Mouse (Mus musculus) heart, adult 11 months (tissue): ENCODE measurements around the gene Sectm1b.
"Not testable (repeated sequence)": the region's sequence is repeated elsewhere in the genome, so short reads cannot be mapped to it uniquely, and the experiment has no call there.

Source experiments
- DNase-seq: peaks from one replicate; pipeline ENCODE4 v3.0.0; 2022

Sectm1b gene

DNA sequence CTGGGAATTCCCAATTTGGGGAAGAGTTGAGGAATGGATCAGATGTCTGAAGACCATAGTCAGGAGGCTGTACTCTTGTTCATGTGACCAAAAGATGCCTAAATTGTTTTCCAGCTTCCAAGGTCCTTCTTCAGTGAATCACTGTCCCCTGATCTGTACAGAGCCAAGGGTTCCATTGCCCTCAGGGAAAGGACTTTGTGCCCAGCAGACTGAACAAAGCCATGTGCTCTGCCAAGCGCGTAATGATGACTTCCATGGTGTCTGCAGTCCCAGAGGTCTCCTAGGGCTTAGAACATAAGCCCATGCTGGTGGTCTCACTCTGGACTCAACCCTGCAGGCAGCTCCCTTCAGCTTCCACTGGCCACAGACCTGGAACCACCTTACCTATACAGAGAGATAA, 4.5 kb upstream of the Sectm1b start:
- DNase-seq = no peak

DNA sequence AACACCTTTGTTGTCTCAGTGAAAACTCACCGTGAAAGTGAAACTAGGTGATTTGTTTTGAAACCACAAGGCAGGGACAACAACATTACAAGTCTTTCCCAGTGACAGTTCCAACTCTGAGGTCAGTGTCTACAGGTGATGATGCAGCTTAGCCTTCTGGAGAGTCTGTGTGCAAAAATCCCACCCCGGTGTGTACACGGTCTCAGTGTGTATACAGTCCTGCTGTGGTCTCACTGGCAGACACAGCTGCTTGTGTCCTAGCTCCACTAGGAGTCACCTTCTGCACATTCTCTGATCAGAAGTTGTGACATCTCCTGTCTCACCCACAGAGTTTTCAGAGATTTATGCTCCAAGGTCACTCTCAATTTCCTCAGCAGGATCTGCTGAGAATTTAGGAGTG, 828 bp upstream of the Sectm1b start:
- DNase-seq = no peak

DNA sequence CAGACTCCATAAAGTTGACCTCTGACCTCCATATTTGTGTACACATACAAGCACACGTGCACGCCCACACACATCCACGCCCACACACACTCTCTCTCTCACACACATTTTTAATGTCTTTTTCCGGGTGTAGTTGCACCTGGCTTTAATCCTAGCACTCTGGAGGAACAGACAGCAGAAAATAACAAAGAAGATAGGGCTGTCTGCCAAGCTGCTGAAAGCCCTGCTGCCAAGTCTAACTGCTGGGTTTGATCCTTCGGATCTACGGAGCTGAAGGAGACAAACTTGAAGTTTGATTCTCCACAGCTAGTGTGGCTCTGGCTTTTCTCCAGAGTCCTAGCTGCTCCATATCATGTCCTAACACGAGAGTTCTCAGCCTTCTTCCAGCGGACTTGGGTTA, 1.8 kb downstream of the Sectm1b start:
- DNase-seq = peak; percentile 76

DNA sequence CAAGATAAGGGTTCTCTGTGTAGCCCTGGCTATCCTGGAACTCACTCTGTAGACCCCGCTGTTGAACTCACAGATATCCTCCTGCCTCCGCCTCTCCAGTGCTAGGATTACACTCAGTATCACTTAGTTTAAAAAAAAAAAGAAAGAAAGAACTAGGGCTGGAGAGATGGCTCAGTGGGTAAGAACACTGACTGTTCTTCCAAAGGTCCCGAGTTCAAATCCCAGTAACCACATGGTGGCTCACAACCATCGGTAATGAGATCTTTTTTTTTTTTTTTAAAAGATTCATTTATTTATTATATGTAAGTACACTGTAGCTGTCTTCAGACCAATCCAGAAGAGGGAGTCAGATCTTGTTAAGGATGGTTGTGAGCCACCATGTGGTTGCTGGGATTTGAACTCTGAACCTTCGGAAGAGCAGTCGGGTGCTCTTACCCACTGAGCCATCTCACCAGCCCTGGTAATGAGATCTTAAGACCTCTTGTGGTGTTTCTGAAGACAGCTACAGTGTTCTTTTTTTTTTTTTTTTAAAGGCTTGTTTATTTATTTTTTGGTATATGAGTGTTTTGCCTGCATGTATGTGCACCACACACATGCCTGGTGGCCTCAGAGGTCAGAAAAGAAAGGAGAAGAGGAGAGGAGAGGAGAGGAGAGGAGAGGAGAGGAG, 2.8 kb downstream of the Sectm1b start:
- not testable (repeated sequence) for DNase-seq

DNA sequence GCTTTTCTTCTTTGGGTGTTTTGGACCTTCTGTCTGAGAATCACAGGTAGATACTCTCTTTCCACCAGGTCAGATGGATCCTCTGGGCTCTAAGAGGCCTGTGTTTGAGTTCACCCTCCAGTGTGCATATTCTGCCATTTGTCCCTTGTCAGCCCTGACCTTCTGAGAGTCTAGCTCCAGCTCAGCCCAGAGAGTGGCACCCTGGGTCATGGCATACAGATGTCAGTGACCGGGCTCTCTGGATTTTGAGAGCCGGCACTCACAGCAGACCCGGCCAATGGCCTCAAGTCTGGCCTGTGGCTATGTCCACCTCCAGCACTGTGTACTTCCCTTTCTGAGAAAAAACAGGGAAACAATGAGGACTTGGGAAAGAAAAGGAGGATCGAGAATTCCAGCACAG, 3.9 kb downstream of the Sectm1b start:
- peak; percentile 77 for DNase-seq

DNA sequence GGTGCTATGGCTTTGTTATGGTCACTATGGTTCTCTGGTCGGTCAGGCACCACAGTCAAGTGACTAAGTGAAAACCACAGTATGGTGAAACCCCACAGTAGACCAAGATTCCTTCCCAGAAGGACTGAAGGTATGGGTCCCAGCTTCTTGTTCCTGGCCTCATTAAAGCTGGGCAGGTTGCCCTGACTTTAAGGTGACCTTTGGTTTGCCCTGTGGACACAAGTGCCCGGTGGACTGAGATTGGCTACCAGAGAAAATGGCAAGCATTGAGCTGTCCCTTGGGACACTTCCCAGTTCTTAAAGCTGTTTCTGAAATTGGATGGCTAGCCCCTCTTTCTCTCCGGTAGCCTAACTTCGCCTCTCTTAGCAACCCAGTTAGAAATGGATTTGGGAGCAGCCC, 4.4 kb downstream of the Sectm1b start:
- DNase-seq = no peak

DNA sequence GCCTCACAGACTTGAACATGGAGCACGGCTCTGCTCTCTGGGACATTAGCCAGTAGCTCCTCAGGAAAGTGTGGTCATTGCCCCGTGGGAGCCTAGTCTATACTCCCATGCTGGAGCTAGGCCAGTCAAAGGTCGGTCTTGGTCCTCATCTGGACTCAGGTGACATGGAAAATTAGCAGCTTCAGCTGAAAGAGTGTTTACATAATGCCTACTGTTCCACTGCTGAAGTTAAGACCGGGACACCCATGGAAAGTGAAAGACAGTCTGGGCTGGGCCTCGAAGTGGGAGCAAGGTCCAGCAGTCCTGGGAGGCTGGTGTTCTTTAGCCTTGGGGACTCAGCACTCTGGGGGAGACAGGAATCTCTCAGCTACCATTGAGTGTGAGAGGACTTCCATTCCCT, 5.2 kb downstream of the Sectm1b start:
- DNase-seq = peak; percentile 85

DNA sequence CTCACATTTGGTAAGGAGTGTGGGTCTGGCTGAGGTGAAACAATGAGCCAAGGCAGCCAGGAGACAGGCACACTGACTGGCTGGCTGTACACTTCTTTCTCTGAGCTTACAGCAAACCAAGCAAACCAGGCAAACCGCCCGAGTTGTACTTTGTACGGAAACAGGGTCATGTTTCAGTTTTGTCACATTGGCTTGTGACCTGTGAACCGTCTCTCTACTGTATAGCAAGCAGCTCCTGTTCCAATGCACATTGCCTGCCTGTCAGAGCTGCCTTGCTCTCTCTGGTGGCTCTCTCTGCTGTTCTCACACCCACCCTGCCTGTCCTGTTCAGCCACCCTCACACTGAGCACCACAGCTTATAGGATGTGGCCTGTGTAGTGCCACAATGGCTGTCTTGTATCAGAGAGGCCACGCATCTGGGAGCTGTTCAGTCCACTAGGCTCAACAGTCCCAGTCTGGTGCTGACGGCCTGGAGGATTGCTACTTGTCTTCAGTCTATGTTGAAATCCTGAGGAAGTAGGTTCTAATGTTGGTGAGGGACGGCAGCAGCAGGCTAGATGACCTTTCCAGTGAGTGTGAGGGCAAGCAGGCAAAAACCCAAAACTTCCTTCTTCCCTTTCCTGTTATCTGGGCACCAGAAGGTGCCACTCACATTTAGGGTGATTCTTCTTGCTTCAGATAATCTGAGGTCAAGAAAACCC, 6.7 kb downstream of the Sectm1b start:
- DNase-seq = peak; percentile 75

DNA sequence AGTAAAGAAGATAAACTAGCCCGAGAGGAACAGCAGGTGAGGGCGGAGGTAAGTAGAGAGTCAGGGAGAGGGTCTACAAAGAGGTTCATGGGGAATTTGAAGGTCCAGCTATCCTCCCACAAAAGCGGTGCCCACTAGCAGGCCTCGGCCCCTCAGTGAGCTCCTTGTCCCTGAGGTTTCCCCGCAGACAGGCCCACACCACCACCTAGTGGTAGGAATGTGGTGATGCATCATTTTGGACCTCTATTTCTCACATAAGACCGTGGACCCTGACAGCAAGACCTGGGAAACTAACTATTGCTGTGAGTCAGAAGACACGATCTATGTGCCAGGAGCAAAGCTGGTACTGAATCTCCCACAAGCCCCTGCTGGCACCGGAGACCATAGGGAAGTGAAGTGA, 9.8 kb downstream of the Sectm1b start:
- peak; percentile 94 for DNase-seq

DNA sequence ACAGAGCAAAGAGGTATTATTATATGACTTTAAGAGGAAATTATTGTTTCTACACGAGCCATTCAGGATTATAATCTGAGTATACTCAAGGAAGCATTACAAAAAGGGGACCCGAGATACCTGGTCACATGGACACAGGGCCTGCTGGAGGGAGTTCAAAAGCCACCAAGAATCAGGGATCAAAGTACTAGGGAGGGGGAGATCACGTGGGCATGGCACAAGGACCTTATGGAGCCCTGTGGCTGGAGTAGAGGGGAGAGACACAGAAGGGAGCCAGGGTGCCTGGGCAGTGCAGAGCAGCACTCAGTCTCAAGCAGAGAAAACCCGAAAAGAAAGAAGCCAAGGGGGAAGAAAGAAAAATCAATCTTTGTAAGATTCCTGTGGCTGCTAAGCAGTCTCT, 11.0 kb downstream of the Sectm1b start:
- DNase-seq = no peak

DNA sequence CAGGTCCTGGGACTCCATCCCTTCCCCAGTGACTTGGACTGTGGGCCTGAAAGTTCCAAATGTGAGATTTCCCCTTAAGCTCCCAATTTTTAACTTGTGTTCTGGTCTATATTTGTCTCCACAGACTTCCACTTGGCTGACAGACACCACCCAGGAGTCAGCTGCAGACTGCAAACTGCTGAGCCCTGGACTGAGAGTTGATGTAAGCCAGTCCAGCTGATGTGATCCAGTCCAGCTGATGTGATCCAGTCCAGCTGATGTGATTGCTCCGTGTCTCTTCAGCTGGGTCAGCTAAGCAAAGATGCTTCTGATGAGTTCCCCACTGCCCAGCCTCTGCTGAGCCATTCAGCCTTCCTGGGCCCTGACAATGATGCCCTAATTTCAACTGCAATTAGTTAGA, 11.6 kb downstream of the Sectm1b start:
- peak; percentile 90 for DNase-seq

DNA sequence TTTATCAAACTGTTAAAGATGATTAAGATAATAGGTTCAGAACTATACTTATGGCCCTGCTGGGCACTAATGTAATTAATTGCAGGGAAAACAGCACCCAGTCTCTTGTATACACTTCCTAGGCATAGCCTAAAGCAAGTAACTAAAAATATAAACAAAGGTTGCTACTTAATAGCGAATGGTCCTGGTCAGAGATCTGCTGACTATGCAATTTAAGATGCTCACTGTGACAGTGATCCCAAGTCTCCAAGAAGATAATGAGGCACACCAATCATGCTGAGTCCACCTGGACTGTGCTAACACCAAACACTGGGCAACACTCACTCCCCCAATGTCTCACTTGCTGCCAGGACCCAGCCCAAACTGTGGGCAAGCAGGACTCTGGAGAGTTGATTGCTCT, 13.5 kb downstream of the Sectm1b start:
- DNase-seq = no peak

DNA sequence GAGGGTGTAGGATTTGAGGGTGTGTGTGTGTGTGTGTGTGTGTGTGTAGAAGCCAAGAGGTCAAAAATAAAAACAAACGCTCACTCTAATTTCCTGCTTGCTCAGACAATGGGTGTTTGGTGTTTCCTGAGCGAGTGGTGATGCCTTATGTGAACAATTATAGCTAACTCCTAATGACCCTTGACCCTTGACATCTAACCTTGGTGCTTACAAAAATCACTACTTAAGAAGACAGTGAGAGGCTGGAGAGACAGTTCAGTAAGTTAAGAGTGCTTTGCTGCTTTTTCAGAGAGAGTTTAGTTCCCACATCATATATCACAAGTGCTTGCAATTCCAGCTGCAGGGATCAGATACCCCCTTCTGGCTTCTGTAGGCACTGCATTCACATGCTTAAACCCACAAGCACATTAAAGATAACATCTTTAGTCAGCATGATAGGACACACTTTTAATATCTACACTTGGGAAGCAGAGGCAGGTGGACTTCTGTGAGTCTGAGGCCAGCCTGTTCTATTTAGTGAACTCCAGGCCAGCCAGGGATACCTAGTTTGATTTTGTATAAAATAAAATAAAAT, 15.5 kb downstream of the Sectm1b start:
- DNase-seq = no peak

DNA sequence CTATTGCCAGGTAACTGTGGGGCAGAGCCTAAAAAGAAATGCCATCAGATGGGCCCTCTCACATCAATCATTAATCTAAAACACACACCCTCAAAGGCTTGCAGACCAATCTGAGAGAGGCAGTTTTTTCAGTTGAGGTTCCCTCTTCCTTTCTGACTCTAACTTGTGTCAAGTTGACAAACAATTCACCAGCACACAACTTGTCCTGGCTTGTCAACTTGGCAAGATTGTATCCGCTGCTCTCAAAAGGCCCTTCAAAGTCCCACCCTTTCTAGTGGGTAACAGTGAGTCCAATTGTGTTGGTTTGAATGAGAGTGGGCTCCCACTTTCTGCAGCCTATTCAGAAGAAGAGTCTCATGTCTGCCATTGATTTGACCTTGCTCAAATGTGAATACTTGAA, 18.1 kb downstream of the Sectm1b start:
- DNase-seq = no peak

DNA sequence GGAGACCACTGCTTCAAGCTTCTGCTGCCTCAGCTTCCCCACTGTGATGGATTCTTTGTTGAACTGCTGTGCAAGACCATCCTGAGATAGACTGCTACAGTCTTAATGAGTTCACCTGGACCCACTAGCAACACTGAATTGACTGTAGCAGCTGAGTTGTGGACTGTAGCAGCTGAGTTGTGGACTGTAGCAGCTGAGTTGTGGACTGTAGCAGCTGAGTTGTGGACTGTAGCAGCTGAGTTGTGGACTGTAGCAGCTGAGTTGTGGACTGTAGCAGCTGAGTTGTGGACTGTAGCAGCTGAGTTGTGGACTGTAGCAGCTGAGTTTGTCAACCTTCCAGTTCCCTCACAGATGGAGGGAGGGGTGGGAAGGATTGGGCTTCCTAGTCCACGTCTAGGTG, 20.3 kb downstream of the Sectm1b start:
- not testable (repeated sequence) for DNase-seq

DNA sequence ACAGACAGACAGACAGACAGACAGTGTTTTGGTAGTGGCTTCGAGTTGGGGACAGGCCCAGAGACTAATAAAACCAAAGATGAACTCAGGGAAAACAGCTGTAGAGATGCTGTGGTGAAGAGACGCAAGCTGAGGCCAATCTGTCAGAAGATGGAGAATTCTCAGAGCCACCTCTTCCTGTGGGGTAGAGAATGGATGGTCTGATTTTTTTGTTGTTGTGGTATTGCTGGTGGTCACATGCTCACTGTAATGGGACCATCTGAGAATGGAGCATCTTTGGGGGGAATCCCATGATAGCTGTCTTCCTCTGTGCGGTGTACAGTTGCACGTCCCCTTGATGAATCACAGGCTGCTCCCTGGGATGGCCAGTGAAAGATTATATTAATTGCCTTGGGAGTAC, 20.9 kb downstream of the Sectm1b start:
- DNase-seq = no peak

DNA sequence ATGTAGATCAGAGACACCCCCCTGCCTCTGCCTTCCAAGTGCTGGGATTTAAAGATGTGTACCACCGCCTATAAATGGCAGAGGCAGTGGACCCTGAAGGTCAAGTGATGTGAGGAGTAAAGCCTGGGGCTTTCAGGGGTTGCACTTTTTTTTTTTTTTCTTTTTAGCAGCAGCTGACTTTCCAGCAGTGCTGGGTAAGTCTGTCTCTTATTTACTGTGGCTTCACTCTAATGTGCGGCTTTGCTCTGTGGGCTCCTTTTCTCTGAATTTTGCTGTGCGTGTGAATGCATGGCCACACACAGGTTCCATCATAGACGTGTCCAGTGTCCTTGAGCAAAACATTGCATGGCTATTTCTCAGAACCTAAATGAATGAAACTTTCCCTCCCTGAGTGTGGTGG, 21.7 kb downstream of the Sectm1b start:
- DNase-seq = no peak

DNA sequence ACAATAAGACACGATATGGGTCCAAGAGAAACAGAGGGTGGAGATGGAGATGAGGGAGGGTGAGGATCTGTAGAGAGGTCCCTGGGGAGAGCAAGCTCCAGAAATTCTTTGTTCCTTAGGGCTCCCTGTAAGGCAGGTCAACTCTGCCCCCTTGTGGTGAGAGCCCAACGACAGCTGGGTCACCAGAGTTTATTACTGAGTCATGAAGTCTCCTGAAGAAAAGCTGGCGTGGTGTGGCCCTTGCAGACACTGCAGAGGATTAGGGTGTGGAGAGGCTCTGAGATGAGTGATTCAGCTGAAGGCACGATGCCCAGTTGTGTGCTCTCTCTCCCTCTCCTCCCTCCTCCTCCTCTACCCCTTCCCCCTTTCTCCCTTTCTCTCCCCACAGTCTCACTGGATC, 22.2 kb downstream of the Sectm1b start:
- peak; percentile 96 for DNase-seq

DNA sequence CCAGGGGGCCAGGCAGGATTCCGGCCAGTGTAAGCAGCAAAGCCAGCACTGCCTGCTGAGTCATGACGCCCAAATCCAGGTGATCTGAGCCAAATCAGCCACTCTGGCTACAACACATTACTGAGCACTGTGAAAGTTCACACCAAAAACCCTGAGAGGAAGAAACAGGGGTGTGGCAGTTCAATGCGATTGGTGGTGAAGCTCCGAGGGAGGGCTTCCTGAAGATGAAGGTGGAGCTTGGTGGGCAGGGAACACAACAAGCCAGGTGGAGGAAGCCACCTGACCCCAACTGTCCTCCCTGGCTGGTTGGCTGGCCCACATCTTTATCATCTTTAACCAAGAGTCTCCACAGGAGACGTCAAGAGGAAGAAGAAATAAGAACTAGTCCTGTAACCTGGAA, 24.1 kb downstream of the Sectm1b start, which contains the start of gene Cd7:
TSS of gene Cd7 (minus strand) at position 117 of the 400 bp plus-strand sequence.
- no peak for DNase-seq

DNA sequence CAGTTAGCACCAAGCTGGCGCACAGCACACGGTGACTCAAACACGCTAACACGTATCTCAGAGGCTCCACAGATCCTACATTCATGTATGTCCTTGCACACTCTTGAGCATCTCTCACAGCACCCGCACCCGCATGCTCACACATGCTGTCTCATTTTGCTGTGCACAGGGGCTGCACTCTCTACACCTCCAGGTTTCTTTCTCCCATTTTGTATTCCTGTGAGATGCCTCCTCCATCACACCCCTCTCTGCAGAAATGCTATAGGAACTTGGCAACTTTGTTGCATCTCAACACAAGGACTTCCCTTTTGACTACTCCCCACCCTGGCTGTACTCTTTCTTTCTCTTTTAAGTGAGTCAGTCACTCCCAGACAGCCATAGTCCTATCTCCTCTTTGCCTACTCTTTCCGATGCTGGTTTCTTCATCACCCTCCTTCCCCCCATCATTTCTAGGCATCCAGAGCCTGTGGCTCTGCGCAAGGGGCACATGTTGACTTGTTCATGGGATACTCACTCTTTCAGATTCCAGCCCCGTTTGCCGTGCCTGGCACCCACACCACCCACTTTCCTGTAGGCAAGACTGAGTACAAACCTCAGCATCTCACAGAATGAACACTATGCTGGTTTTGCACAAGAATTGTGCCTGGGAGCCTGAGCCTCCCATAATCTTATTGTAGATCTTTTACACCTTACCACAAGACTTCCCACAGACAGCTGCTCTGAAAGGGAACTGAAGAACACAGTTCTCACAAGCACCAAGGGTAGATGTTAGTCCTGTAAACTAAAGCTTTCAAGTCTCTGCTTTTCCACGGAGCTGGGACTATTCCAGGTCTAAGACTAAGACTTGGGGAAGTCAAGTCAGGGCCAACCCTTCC, 24.8 kb downstream of the Sectm1b start:
- DNase-seq = no peak

DNA sequence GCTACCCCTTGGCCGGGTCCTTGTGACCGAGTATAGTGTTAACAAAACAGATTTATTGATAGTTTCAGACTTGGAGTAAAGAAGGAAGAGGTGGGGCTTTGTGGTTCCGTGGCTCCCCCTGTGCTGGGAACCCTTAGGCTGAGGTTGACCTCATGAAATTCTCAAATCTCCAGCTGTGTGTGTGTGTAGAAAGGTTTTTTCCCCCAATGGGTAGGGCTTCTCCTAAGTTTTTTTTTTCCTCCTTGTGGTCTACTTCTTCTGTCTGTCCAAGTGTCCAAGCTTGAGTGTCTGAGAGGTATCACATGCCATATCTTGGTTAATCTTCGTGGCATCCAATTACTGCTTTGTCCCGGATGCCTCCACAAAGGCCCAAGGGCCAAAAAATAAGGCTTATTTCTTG, 30.3 kb downstream of the Sectm1b start:
- DNase-seq = no peak

DNA sequence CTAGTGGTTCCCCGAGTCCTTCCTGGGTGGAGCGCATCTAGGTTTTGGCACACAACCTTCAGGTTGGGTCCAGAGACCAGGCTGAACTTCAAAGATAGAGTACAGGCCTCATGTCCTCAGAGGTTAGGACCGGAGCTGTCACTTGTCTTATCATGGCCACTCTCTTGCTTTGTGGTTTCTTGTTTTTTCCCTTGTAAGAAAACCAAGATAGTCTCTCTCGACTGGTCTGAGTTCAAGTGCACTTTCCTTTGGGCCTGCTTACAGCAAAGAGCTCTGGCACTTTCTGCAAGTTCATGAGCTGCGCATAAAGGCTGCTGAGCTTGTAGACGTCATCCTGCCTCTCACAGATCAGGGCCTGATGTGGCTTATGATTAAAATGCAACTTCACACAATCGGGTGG, 36.1 kb downstream of the Sectm1b start:
- DNase-seq = no peak

DNA sequence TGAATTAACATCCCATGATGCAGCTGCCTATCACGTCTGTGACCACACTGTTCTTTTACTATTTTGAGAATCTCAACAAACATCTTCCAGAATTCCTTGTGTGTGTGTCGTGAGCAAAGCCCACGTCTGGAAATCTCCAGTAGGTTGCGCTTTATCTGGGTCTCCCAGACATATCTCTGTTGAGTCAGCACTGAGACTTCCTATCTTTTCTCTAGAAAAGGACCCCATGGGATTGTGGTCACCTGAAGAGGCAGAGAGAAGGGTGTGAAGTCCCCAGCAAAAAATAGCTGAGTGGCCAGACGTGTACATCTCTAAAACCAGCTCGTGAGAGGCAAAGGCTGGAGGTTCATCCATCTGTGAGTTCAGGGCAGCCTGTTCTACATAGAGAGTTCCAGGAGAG, 39.2 kb downstream of the Sectm1b start:
- no peak for DNase-seq

DNA sequence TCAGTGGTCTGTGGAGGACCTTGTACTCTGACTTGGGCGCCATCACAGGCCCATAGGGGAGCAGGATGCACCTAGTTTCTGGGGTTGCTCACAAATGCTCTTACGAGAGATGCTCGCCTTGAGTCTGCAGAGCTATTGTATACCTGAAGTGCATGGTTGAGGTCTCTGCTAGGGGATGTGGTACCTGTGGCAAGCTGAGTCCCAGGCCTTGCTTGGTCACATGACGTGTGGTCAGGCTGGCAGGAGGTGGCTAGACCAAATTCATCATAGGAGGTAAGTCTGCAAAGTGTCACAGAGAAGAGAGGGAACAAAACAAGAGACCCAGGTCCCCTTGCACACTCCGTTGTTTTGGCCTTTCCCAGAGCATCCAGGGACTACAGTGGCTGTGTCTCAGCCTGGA, 43.9 kb downstream of the Sectm1b start:
- DNase-seq = no peak
